Mouse (Mus musculus): Measurements from ENCODE around the gene Jak1.

- no peak for TF ChIP-seq POLR2A (IDR thresholded peaks at IDR 0.05; ENCODE audit: insufficient read length, low read depth)
- TF ChIP-seq TCF12 (IDR thresholded peaks at IDR 0.05; ENCODE audit: insufficient read depth, poor library complexity, severe bottlenecking): no peak
- no peak for TF ChIP-seq E2F4 (IDR thresholded peaks at IDR 0.05; ENCODE audit: insufficient read depth)
- TF ChIP-seq POLR2AphosphoS2 (IDR thresholded peaks at IDR 0.05; ENCODE audit: insufficient read length, low read depth): no peak
- TF ChIP-seq USF1 (IDR thresholded peaks at IDR 0.05; ENCODE audit: low read depth): no peak
- TF ChIP-seq REST (IDR thresholded peaks at IDR 0.05; ENCODE audit: insufficient read depth, insufficient read length): no peak
- TF ChIP-seq MAX (IDR thresholded peaks at IDR 0.05; ENCODE audit: low read depth): no peak
Observed at GRCm38 (mm10) chr4:101197421-101198170, 67.5 kb downstream of the Jak1 start.
